Mouse (Mus musculus) B cell, adult 2 months (primary cell): ENCODE measurements around the gene Ift43.
A peak's percentile ranks its signal among the peaks of the same experiment; 100 is the strongest.

Experiments used
- DNase-seq, 2 experiments: peaks; one replicate each; pipeline ENCODE4 v3.0.0; 2022

The Ift43 gene

GRCm38 (mm10) chr12:86078553-86079201 is 3.7 kb upstream of the Ift43 start, which contains the start of gene Tgfb3:
Gene Tgfb3 (minus strand): TSS chr12:86079041.
- DNase-seq, result peak in 1 of 2 experiments; percentile 53

- DNase-seq, result peak; percentile 92
These were observed 3.1 kb upstream of the Ift43 start for GRCm38 (mm10) chr12:86079202-86079667.

- no peak for DNase-seq
These were observed 3.5 kb downstream of the Ift43 start for GRCm38 (mm10) chr12:86085873-86086272.

- DNase-seq, result no peak
These were observed 4.2 kb downstream of the Ift43 start for GRCm38 (mm10) chr12:86086550-86086949.

GRCm38 (mm10) chr12:86088042-86088441 is 5.7 kb downstream of the Ift43 start:
- DNase-seq, result no peak

- no peak for DNase-seq
These were observed 8.4 kb downstream of the Ift43 start for GRCm38 (mm10) chr12:86090764-86091163.

GRCm38 (mm10) chr12:86091601-86092132 is 9.3 kb downstream of the Ift43 start:
- no peak for DNase-seq

GRCm38 (mm10) chr12:86094075-86094474 is 11.7 kb downstream of the Ift43 start:
- DNase-seq, result no peak

GRCm38 (mm10) chr12:86095806-86096205 is 13.5 kb downstream of the Ift43 start:
- no peak for DNase-seq

GRCm38 (mm10) chr12:86097781-86098180 is 15.4 kb downstream of the Ift43 start:
- DNase-seq, result no peak

- DNase-seq, result no peak
These were observed 18.4 kb downstream of the Ift43 start for GRCm38 (mm10) chr12:86100711-86101110.

- no peak for DNase-seq
These were observed 20.3 kb downstream of the Ift43 start for GRCm38 (mm10) chr12:86102686-86103085.

GRCm38 (mm10) chr12:86103391-86103790 is 21.1 kb downstream of the Ift43 start:
- DNase-seq, result no peak

GRCm38 (mm10) chr12:86103852-86104251 is 21.5 kb downstream of the Ift43 start:
- no peak for DNase-seq

GRCm38 (mm10) chr12:86104297-86104696 is 22.0 kb downstream of the Ift43 start:
- DNase-seq, result no peak

- no peak for DNase-seq
These were observed 23.2 kb downstream of the Ift43 start for GRCm38 (mm10) chr12:86105546-86105945.

- no peak for DNase-seq
These were observed 23.7 kb downstream of the Ift43 start for GRCm38 (mm10) chr12:86106086-86106485.

GRCm38 (mm10) chr12:86107645-86108044 is 25.3 kb downstream of the Ift43 start:
- DNase-seq, result no peak

GRCm38 (mm10) chr12:86109531-86109930 is 27.2 kb downstream of the Ift43 start:
- DNase-seq, result peak; percentile 53 to 63

- DNase-seq, result peak; percentile 61 to 63
These were observed 28.3 kb downstream of the Ift43 start for GRCm38 (mm10) chr12:86110637-86111036.

- no peak for DNase-seq
These were observed 34.0 kb downstream of the Ift43 start for GRCm38 (mm10) chr12:86116295-86116835.

- DNase-seq, result no peak
These were observed 41.7 kb downstream of the Ift43 start for GRCm38 (mm10) chr12:86124016-86124415.

GRCm38 (mm10) chr12:86128122-86128521 is 45.8 kb downstream of the Ift43 start:
- DNase-seq, result no peak

GRCm38 (mm10) chr12:86129005-86129404 is 46.7 kb downstream of the Ift43 start:
- DNase-seq, result no peak
